Mouse (Mus musculus) MEL (cell line): Measurements from ENCODE around the gene Crybb2. TPM values are rescaled to one million over a fixed set of nuclear protein-coding genes. Genes with fewer than 3 reads are reported as not detected.

ENCODE experiments used
- DNase-seq: peaks from one replicate; pipeline ENCODE4 v3.0.0; 2011; ENCODE audit warnings: low read depth, low spot score
- H3K27ac ChIP-seq: 2 replicates; pipeline ENCODE4 v1.5.1; 2012; ENCODE audit warnings: low read depth, mild to moderate bottlenecking, control low read depth, low read length, moderate library complexity; ENCODE audit not compliant: control insufficient read depth
- H3K27me3 ChIP-seq, 2 experiments: fragments of 150-350 bp in 1 of 2; sonication (generic) in 1 of 2; 2 replicates each; pipeline ENCODE4 v1.6.1; 2012; ENCODE audit warnings: low read length in 2 of 2, mild to moderate bottlenecking in 2 of 2, improper control_type of control experiment in 1 of 2, moderate library complexity in 1 of 2; ENCODE audit not compliant: insufficient read depth in 2 of 2, control insufficient read depth in 1 of 2
- H3K36me3 ChIP-seq, 2 experiments: 2 replicates each; pipeline ENCODE4 v1.6.1; 2012 to 2014; ENCODE audit warnings: low read length in 2 of 2, improper control_type of control experiment in 1 of 2, inconsistent platforms in 1 of 2, mild to moderate bottlenecking in 1 of 2; ENCODE audit not compliant: insufficient read depth in 2 of 2, control insufficient read depth in 1 of 2
- H3K4me1 ChIP-seq, 2 experiments: fragments of 150-350 bp in 1 of 2; sonication (generic) in 1 of 2; 2 replicates each; pipeline ENCODE4 v1.6.1; 2012; ENCODE audit warnings: low read length in 2 of 2, improper control_type of control experiment in 1 of 2, mild to moderate bottlenecking in 1 of 2; ENCODE audit not compliant: insufficient read depth in 2 of 2, control insufficient read depth in 1 of 2
- H3K4me3 ChIP-seq, 2 experiments: fragments of 150-350 bp in 1 of 2; sonication (generic) in 1 of 2; 2 replicates each; pipeline ENCODE4 v1.5.1; 2012; ENCODE audit warnings: low read depth in 2 of 2, low read length in 2 of 2, mild to moderate bottlenecking in 2 of 2, moderate library complexity in 2 of 2, control low read depth in 1 of 2, improper control_type of control experiment in 1 of 2; ENCODE audit not compliant: control insufficient read depth in 1 of 2, insufficient read depth in 1 of 2
- H3K79me2 ChIP-seq: 2 replicates; pipeline ENCODE4 v1.6.1; 2012; ENCODE audit warnings: mild to moderate bottlenecking, low read length, moderate library complexity; ENCODE audit not compliant: control insufficient read depth, poor library complexity, insufficient read depth
- H3K9ac ChIP-seq: 2 replicates; pipeline ENCODE4 v1.6.1; 2012; ENCODE audit warnings: low read depth, mild to moderate bottlenecking, control low read depth, low read length, moderate library complexity; ENCODE audit not compliant: control insufficient read depth, poor library complexity, severe bottlenecking
- H3K9me3 ChIP-seq: fragments of 150-350 bp; sonication (generic); replicated peaks from 2 replicates; pipeline ENCODE4 v1.6.1; 2012; ENCODE audit warnings: mild to moderate bottlenecking, low read length, improper control_type of control experiment, moderate library complexity; ENCODE audit not compliant: insufficient read depth
- CHD2 ChIP-seq: IDR thresholded peaks from 2 replicates; pipeline ENCODE4 v1.6.1; 2011; ENCODE audit warnings: low read length, improper control_type of control experiment
- CTCF ChIP-seq, 3 experiments: IDR thresholded peaks in 2 of 3; conservative IDR thresholded peaks in 1 of 3; 2 replicates each; pipeline ENCODE4 v1.5.1; 2011 to 2012; ENCODE audit warnings: low read length in 3 of 3, low read depth in 2 of 3, mild to moderate bottlenecking in 2 of 3, improper control_type of control experiment in 1 of 3, inconsistent platforms in 1 of 3, mixed read lengths in 1 of 3, moderate library complexity in 1 of 3; ENCODE audit not compliant: control insufficient read depth in 1 of 3, insufficient read depth in 1 of 3, poor library complexity in 1 of 3, severe bottlenecking in 1 of 3
- ETS1 ChIP-seq: IDR thresholded peaks from 2 replicates; pipeline ENCODE4 v1.6.1; 2012; ENCODE audit warnings: low read depth, mild to moderate bottlenecking, inconsistent platforms, low read length, improper control_type of control experiment, moderate library complexity
- GABPA ChIP-seq: IDR thresholded peaks from 2 replicates; pipeline ENCODE4 v1.6.1; 2012; ENCODE audit warnings: low read depth, mild to moderate bottlenecking, inconsistent platforms, low read length, improper control_type of control experiment, moderate library complexity
- HCFC1 ChIP-seq: IDR thresholded peaks from 2 replicates; pipeline ENCODE4 v1.6.1; 2012; ENCODE audit warnings: low read depth, mild to moderate bottlenecking, inconsistent platforms, low read length, improper control_type of control experiment, moderate library complexity
- JUND ChIP-seq: IDR thresholded peaks from 2 replicates; pipeline ENCODE4 v1.6.1; 2011; ENCODE audit warnings: low read depth, mild to moderate bottlenecking, improper control_type of control experiment, low read length
- MEF2A ChIP-seq: IDR thresholded peaks from 2 replicates; pipeline ENCODE4 v1.6.1; 2014; ENCODE audit warnings: low read depth, mild to moderate bottlenecking, inconsistent platforms, low read length, improper control_type of control experiment; ENCODE audit not compliant: poor library complexity, insufficient replicate concordance, severe bottlenecking; ENCODE audit errors: extremely low read depth
- MYB ChIP-seq: IDR thresholded peaks from 2 replicates; pipeline ENCODE4 v1.6.1; 2011; ENCODE audit warnings: mild to moderate bottlenecking, low read depth, low read length, improper control_type of control experiment
- MYC ChIP-seq: IDR thresholded peaks from 2 replicates; pipeline ENCODE4 v1.6.1; 2011; ENCODE audit warnings: low read depth, mild to moderate bottlenecking, low read length, improper control_type of control experiment, moderate library complexity
- NELFE ChIP-seq: IDR thresholded peaks from 2 replicates; pipeline ENCODE4 v1.6.1; 2011; ENCODE audit warnings: low read depth, low read length, improper control_type of control experiment
- POLR2A ChIP-seq, 2 experiments: IDR thresholded peaks; 2 replicates each; pipeline ENCODE4 v1.6.1; 2011 to 2012; ENCODE audit warnings: low read length in 2 of 2, mild to moderate bottlenecking in 2 of 2, control low read depth in 1 of 2, improper control_type of control experiment in 1 of 2, low read depth in 1 of 2, moderate library complexity in 1 of 2; ENCODE audit not compliant: control insufficient read depth in 1 of 2, insufficient read depth in 1 of 2, poor library complexity in 1 of 2
- POLR2AphosphoS5 ChIP-seq: IDR thresholded peaks from 2 replicates; pipeline ENCODE4 v1.6.1; 2012; ENCODE audit warnings: low read depth, borderline replicate concordance, mild to moderate bottlenecking, inconsistent platforms, low read length, moderate library complexity, mixed read lengths
- RCOR1 ChIP-seq: IDR thresholded peaks from 2 replicates; pipeline ENCODE4 v1.6.1; 2012; ENCODE audit warnings: low read depth, mild to moderate bottlenecking, inconsistent platforms, low read length, improper control_type of control experiment
- TAL1 ChIP-seq: IDR thresholded peaks from 2 replicates; pipeline ENCODE4 v1.6.1; 2012; ENCODE audit warnings: mild to moderate bottlenecking, inconsistent platforms, low read length, moderate library complexity, mixed read lengths
- TCF12 ChIP-seq: IDR thresholded peaks from 2 replicates; pipeline ENCODE4 v1.6.1; 2014; ENCODE audit warnings: low read depth, mild to moderate bottlenecking, inconsistent platforms, low read length, improper control_type of control experiment, moderate library complexity
- USF2 ChIP-seq, 2 experiments: IDR thresholded peaks; 2 replicates each; pipeline ENCODE4 v1.6.1; 2011 to 2012; ENCODE audit warnings: improper control_type of control experiment in 2 of 2, low read length in 2 of 2, borderline replicate concordance in 1 of 2, inconsistent platforms in 1 of 2, low read depth in 1 of 2, mild to moderate bottlenecking in 1 of 2; ENCODE audit not compliant: insufficient read depth in 1 of 2
- ZC3H11A ChIP-seq: IDR thresholded peaks from 2 replicates; pipeline ENCODE4 v1.6.1; 2012; ENCODE audit warnings: low read depth, mild to moderate bottlenecking, inconsistent platforms, low read length, improper control_type of control experiment
- ZMIZ1 ChIP-seq: IDR thresholded peaks from 2 replicates; pipeline ENCODE4 v1.6.1; 2012; ENCODE audit warnings: low read depth, mild to moderate bottlenecking, inconsistent platforms, low read length, improper control_type of control experiment, moderate library complexity
- ZNF384 ChIP-seq: IDR thresholded peaks from 2 replicates; pipeline ENCODE4 v1.6.1; 2012; ENCODE audit warnings: low read depth, mild to moderate bottlenecking, inconsistent platforms, low read length, improper control_type of control experiment
- polyA plus RNA-seq, 2 experiments: library from polyadenylated mRNA; stranded (reverse) in 1 of 2; unstranded in 1 of 2; fragments of >175 nt in 1 of 2; fragments of >200 nt in 1 of 2; gene quantifications; 2 replicates each; pipeline versions ENCODE4 v1.2.1 to v1.2.4; 2012; ENCODE audit warnings: low replicate concordance in 2 of 2, low read depth in 1 of 2; ENCODE audit not compliant: insufficient read length in 2 of 2, insufficient read depth in 1 of 2, missing spikeins in 1 of 2
- total RNA-seq: library from RNA; depleted of rRNA; stranded (reverse); fragments of 300-350 nt; gene quantifications from 2 replicates; pipeline ENCODE4 v1.2.3, GENCODE M21; 2012

Crybb2 gene
- total and polyA plus RNA-seq, 3 experiments: not detected

GRCm38 (mm10) chr5:113117361-113117760 is 47.4 kb upstream of the Crybb2 start:
- no peaks in the 10 kb centered on the region for H3K27me3 ChIP-seq
- H3K4me1 ChIP-seq: no peaks in the 10 kb centered on the region
- no peak overlapping the region for H3K9ac ChIP-seq
- no peak for DNase-seq
- H3K4me3 ChIP-seq: no peak overlapping the region
- no peaks in the 10 kb centered on the region for H3K9me3 ChIP-seq
- no peaks in the 10 kb centered on the region for H3K79me2 ChIP-seq
- TF ChIP-seq MYC (no peak), TAL1 (no peak), CHD2 (no peak), ZC3H11A (no peak), HCFC1 (no peak), JUND (no peak), TCF12 (no peak), GABPA (no peak), CTCF (IDR thresholded peaks at IDR 0.05 in 2 of 3, conservative IDR thresholded peaks at IDR 0.05 in 1 of 3; ENCODE audit: control insufficient read depth in 1 of 3, insufficient read depth in 1 of 3, low read depth in 2 of 3, low read length in 3 of 3, poor library complexity in 1 of 3, severe bottlenecking in 1 of 3) (no peak), ETS1 (no peak)
- no peak overlapping the region for H3K27ac ChIP-seq
- no peaks in the 10 kb centered on the region for H3K36me3 ChIP-seq

- no peaks in the 10 kb centered on the region for H3K9me3 ChIP-seq
- no peak for DNase-seq
- H3K27me3 ChIP-seq: no peaks in the 10 kb centered on the region
- H3K9ac ChIP-seq: no peak overlapping the region
- H3K4me3 ChIP-seq: no peak overlapping the region
- H3K79me2 ChIP-seq: no peaks in the 10 kb centered on the region
- H3K36me3 ChIP-seq: no peaks in the 10 kb centered on the region
- H3K27ac ChIP-seq: no peak overlapping the region
- no peaks in the 10 kb centered on the region for H3K4me1 ChIP-seq
- TF ChIP-seq POLR2AphosphoS5 (no peak), USF2 (IDR thresholded peaks at IDR 0.05; ENCODE audit: borderline replicate concordance in 1 of 2, insufficient read depth in 1 of 2, low read depth in 1 of 2, low read length in 2 of 2) (no peak), MYC (no peak), ZNF384 (no peak), MYB (no peak), JUND (no peak), NELFE (no peak), ZC3H11A (no peak), GABPA (no peak), MEF2A (no peak), RCOR1 (no peak), POLR2A (IDR thresholded peaks at IDR 0.05; ENCODE audit: control insufficient read depth in 1 of 2, insufficient read depth in 1 of 2, low read depth in 1 of 2, low read length in 2 of 2, poor library complexity in 1 of 2) (no peak), ZMIZ1 (no peak)
Observed at GRCm38 (mm10) chr5:113115896-113116295, 46.0 kb upstream of the Crybb2 start.
